Mouse (Mus musculus) forebrain, embryonic 12.5 days (tissue): ENCODE data around the gene Slc41a3. TPM values are rescaled to one million over a fixed set of nuclear protein-coding genes. Genes with fewer than 3 reads are reported as not detected.
A peak's percentile ranks its signal among the peaks of the same experiment; 100 is the strongest.

Experiments
- ATAC-seq: fragments of 200-750 bp; cut with Nextera tagmentation; 2 replicates; pipeline ENCODE4 v1.8.0; 2017; ENCODE audit warnings: moderate TSS enrichment; ENCODE audit not compliant: low FRiP score
- H3K27ac ChIP-seq: fragments of 300-500 bp; sonication (generic); 2 replicates; pipeline ENCODE4 v1.5.1; 2016; ENCODE audit warnings: mild to moderate bottlenecking
- H3K27me3 ChIP-seq: fragments of 300-500 bp; sonication (generic); 2 replicates; pipeline ENCODE4 v1.6.1; 2016; ENCODE audit warnings: mild to moderate bottlenecking
- H3K36me3 ChIP-seq: fragments of 300-500 bp; sonication (generic); replicated peaks from 2 replicates; pipeline ENCODE4 v1.6.1; 2016; ENCODE audit warnings: mild to moderate bottlenecking
- H3K4me1 ChIP-seq: fragments of 300-500 bp; sonication (generic); 2 replicates; pipeline ENCODE4 v1.6.1; 2016
- H3K4me2 ChIP-seq: fragments of 300-500 bp; sonication (generic); 2 replicates; pipeline ENCODE4 v1.6.1; 2016; ENCODE audit warnings: mild to moderate bottlenecking, moderate library complexity
- H3K4me3 ChIP-seq: fragments of 300-500 bp; sonication (generic); replicated peaks from 2 replicates; pipeline ENCODE4 v1.5.1; 2016; ENCODE audit warnings: mild to moderate bottlenecking
- H3K9ac ChIP-seq: fragments of 300-500 bp; sonication (generic); 2 replicates; pipeline ENCODE4 v1.6.1; 2016; ENCODE audit warnings: mild to moderate bottlenecking
- H3K9me3 ChIP-seq: fragments of 300-500 bp; sonication (generic); 2 replicates; pipeline ENCODE4 v1.6.1; 2016
- WGBS: fragments of 180-500 bp; shearing (Covaris S2); methylation state at CpG from one replicate; pipeline ENCODE4 v1.1.7; 2016; 5-methylcytosine and 5-hydroxymethylcytosine counted together
- polyA plus RNA-seq: library from polyadenylated mRNA; unstranded; fragments of >200 nt; fragmentation: Nextera tagmentation; extraction: Ambion mirVana; gene quantifications from 2 replicates; pipeline ENCODE4 v1.2.1, GENCODE M21; 2016

Gene Slc41a3
- polyA plus RNA-seq, 1 experiment from 2014 or later: 2.1 TPM

DNA sequence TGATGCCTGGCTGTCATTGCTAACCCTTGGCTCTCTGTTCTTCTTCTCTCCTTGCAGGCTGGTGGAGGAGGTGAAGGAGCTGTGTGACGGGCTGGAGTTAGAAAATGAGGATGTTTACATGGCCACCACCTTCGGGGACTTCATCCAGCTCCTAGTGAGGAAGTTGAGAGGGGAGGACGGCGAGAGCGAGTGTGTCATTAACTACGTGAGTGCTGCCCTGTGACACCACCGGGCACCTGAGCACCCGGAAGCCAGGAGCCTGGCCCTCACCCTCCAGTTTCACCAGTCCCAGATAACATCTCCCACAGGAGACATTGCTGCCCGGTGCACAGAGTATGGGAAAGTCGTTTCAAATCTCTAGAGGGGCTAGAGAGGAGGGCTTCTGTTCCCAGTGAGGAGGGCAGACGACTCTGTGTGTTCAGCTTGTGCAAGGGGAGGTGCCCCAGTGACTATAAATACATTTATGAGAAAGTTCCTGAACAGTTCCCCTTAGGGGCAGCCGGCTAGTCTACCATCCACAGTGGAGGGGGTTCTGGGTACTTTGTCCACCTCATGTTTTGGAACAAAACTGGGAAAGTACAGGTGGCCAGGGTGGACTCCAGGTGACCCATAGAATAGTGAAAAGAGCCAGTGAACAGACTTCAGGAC is 34.7 kb upstream of the Slc41a3 start:
- Histone ChIP-seq H3K27me3 (no peaks in the 10 kb centered on the region), H3K27ac (no peak overlapping the region), H3K4me2 (no peak overlapping the region), H3K4me3 (no peak overlapping the region), H3K9ac (no peak overlapping the region), H3K36me3 (no peaks in the 10 kb centered on the region), H3K4me1 (no peaks in the 10 kb centered on the region), H3K9me3 (no peaks in the 10 kb centered on the region)
- WGBS: 76% methylated on average over 12 of the region's 12 CpGs
- no peak for ATAC-seq

DNA sequence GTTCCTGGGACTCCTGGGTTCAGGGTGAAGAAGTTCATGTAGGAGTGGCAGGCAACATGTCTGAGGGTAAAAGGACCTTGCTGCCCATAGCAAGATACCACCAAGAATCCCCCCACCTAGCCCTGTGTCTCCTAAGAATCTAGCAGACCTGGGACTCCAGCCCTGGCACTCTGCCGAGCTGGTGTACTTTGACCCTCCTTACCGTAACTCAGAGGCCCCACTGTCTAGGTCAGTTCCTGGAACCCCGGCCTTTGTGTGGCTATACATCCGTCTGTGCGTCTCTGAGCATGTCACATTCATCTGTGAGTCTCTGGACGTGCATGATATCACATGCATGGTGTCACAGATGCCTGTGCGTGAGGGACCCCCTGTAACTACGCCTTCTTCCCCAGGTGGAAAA is 34.1 kb upstream of the Slc41a3 start:
- no peak for ATAC-seq

DNA sequence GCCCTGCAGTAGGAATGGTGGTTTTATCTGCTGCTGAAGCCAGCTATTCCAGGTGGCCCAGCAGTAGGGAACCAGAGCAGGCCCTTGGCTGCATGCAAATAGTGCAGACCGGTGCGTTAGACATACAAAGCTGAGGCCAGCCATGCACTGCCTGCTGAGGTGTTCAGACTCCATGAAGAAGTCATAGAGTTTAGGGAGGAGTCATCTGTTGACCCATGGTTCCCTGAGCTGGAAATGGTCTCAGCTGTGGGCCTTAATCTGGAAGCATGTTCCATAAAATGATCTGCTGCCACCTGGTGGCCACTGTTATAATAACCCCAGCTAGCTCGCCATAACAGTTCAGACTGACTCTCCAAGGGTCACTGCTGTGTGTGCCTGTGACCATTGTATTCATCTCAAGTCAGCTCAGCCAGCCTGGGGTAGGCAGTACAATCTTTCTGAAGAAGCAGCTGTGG is 29.2 kb upstream of the Slc41a3 start:
- Histone ChIP-seq H3K9ac (no peak overlapping the region), H3K9me3 (no peaks in the 10 kb centered on the region), H3K27ac (no peak overlapping the region), H3K4me2 (no peak overlapping the region), H3K4me1 (no peaks in the 10 kb centered on the region; the same call in 1 of the 2 replicates), H3K36me3 (no peaks in the 10 kb centered on the region), H3K4me3 (no peak overlapping the region), H3K27me3 (no peaks in the 10 kb centered on the region; the same call in 1 of the 2 replicates)
- WGBS: 44% methylated on average over 3 of the region's 3 CpGs
- peak; percentile 71 for ATAC-seq

More for the DNA sequence above, 34.1 kb upstream of the Slc41a3 start:
- Histone ChIP-seq H3K27me3 (no peaks in the 10 kb centered on the region), H3K4me1 (no peaks in the 10 kb centered on the region; the same call in 1 of the 2 replicates), H3K9ac (no peak overlapping the region), H3K27ac (no peak overlapping the region), H3K36me3 (no peaks in the 10 kb centered on the region), H3K4me3 (no peak overlapping the region), H3K4me2 (no peak overlapping the region), H3K9me3 (no peaks in the 10 kb centered on the region)
- 92% methylated on average over 8 of the region's 8 CpGs for WGBS

DNA sequence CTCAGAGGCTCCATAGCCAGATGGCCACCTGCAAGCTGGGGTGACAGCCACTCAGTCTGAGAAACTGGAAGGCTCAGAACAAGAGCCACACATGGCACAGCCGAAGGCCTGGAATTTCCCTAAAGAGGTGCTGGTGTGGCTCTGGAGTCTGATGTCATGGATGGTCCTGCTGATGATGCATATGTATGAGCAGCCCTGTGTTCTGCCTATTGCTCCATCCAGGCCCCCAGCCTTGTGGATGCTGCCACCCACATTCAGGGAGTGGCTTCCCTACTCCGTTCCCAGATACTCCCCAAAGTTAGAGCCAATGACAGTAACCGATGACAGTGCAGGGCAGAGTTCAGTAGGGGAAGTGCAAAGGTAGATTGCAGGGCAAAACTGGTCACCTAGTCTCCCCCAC is 26.4 kb upstream of the Slc41a3 start:
- Histone ChIP-seq H3K4me3 (no peak overlapping the region), H3K27ac (no peak overlapping the region), H3K4me2 (no peak overlapping the region), H3K9me3 (no peaks in the 10 kb centered on the region), H3K27me3 (no peaks in the 10 kb centered on the region; the same call in 1 of the 2 replicates), H3K9ac (no peak overlapping the region), H3K36me3 (no peaks in the 10 kb centered on the region), H3K4me1 (no peaks in the 10 kb centered on the region; the same call in 1 of the 2 replicates)
- no peak for ATAC-seq
- WGBS: 62% methylated on average over 3 of the region's 3 CpGs

DNA sequence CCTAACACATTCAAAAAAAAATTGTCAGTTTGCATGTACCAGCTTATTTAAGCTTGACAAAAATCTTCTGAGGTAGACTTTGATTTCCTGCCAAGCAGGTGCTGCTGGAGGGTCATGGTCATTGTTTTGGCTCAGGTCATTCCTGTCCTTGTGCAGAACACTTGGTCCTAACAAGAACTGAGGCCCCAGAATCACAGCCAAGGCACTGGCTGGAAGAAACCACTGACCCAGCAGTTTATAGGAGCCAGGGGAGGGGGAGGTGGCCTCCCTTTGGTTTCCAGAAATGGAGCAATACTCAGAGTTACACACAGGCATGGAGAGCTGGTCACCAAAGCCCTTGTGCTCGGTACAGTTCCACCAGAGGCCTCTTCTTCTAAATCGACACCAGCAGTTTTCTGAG is 22.2 kb upstream of the Slc41a3 start:
- no peaks in the 10 kb centered on the region; the same call in 1 of the 2 replicates for H3K27me3 ChIP-seq
- no peak overlapping the region for H3K9ac ChIP-seq
- H3K4me1 ChIP-seq: no peaks in the 10 kb centered on the region
- no peaks in the 10 kb centered on the region for H3K9me3 ChIP-seq
- 87% methylated on average over 2 of the region's 2 CpGs for WGBS
- no peak overlapping the region for H3K4me2 ChIP-seq
- no peak overlapping the region for H3K4me3 ChIP-seq
- H3K27ac ChIP-seq: no peak overlapping the region
- H3K36me3 ChIP-seq: no peaks in the 10 kb centered on the region
- no peak for ATAC-seq

DNA sequence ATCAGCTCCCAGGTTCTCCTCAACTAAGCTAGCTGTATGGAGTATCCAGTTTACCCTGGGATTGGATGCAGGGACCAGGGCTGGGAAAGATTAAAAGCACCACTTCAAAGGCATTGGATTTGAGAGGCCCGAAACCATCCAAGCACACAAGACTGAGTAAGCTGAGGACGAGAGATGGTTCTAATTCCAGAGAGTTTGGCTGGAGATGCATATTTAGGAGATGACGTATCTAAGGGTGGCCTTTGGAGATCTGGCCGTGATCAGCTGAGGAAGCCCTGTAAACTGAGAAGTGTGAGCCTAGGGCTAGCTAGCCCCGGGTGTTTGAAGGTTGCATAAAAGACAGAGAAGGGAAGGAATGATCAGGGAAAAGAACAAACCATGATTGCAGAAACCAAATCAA is 16.4 kb upstream of the Slc41a3 start:
- ATAC-seq: no peak
- H3K9ac ChIP-seq: no peak overlapping the region
- H3K9me3 ChIP-seq: no peaks in the 10 kb centered on the region
- H3K27ac ChIP-seq: no peak overlapping the region
- H3K4me3 ChIP-seq: no peak overlapping the region
- H3K4me2 ChIP-seq: no peak overlapping the region
- no peaks in the 10 kb centered on the region for H3K4me1 ChIP-seq
- WGBS: 63% methylated on average over 5 of the region's 5 CpGs
- H3K36me3 ChIP-seq: no peaks in the 10 kb centered on the region
- no peaks in the 10 kb centered on the region for H3K27me3 ChIP-seq

DNA sequence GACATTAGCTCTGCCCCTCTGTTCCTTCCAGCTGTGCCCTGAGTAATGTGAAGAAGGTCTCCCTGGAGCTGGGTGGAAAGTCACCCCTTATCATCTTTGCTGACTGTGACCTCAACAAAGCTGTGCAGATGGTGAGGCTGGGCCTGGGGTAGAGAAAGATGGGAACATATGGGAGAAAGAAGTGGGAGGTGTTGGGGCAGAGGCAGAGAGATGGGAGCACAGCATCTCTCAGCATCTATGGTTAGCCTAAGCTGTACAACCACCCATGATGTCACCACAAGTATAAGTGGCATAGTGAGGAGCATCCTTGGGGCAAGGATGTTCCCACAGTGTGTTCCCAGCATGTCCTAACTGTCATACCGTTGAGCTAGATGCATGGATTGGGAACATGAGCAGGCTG is 13.8 kb upstream of the Slc41a3 start:
- Histone ChIP-seq H3K27ac (no peak overlapping the region), H3K9me3 (no peaks in the 10 kb centered on the region), H3K27me3 (no peaks in the 10 kb centered on the region), H3K4me2 (no peak overlapping the region), H3K4me1 (no peaks in the 10 kb centered on the region), H3K4me3 (no peak overlapping the region), H3K36me3 (no peaks in the 10 kb centered on the region), H3K9ac (no peak overlapping the region)
- 85% methylated on average over 1 of the region's 1 CpGs for WGBS
- no peak for ATAC-seq

DNA sequence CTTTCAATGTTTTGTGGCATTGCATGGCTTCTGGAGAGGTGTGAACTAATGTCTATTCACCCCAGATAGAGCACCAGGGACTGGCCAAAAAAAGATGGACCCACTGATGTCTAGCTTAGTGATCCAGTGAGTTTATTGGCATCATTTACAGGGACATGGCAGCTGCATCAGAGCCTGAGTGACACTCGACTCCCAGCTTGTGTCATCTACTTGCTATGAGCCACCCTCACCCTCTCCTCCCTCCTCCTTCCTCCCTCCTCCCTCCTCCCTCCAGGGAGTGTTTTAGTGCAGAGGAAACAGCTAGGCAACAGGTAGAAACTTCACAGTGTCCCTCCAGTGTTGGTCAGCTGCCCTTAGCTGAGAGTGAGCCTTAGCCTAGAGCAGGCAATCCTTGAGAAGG is 9.6 kb upstream of the Slc41a3 start:
- H3K4me2 ChIP-seq: no peak overlapping the region
- H3K4me3 ChIP-seq: no peak overlapping the region
- H3K9ac ChIP-seq: no peak overlapping the region
- ATAC-seq: no peak
- WGBS: 96% methylated on average over 1 of the region's 1 CpGs
- no peaks in the 10 kb centered on the region for H3K36me3 ChIP-seq
- no peak overlapping the region for H3K27ac ChIP-seq
- no peaks in the 10 kb centered on the region for H3K4me1 ChIP-seq
- H3K9me3 ChIP-seq: no peaks in the 10 kb centered on the region
- H3K27me3 ChIP-seq: no peaks in the 10 kb centered on the region

DNA sequence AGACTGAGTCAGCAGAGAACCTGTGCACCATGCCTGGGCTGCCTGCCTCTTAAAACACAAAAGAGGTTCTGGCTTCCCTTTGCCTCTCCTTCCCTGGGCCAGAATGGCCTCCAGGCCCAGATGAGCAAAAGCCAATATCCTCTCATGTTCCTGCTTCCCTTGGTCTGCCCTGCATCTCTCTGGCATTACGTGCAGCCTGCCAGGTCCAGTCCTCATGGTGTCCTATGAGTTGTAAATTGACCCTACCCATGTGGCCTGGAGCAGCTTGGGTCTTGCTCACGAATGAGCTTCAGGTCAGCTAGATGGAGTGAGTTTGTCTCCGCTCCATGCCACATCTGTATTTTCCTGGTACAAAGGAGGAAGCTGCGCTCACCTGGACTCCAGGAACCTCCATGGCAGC is 7.5 kb upstream of the Slc41a3 start:
- Histone ChIP-seq H3K4me3 (no peak overlapping the region), H3K27me3 (no peaks in the 10 kb centered on the region), H3K36me3 (no peaks in the 10 kb centered on the region), H3K4me2 (no peak overlapping the region), H3K4me1 (no peaks in the 10 kb centered on the region), H3K9ac (no peak overlapping the region), H3K9me3 (no peaks in the 10 kb centered on the region), H3K27ac (no peak overlapping the region)
- no peak for ATAC-seq
- 88% methylated on average over 4 of the region's 4 CpGs for WGBS

DNA sequence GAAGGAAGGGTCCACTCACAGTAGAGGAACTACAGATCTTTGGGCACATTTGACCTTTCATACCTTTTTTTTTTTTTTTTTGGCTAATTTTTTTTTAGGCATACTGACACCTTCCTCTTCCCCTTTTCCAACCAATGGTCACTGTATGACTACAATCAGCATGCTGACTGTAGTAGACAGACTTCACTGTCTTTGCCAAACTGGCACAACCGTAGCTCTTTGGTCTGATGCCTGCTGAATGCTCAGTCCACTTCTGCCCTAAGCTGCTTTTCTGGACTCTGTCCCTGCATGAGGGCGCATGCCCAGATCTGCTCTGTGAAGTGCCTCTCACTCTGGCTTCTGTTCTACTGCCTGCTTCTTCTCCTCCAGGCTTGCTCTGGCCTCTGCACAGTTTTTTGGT is 6.9 kb upstream of the Slc41a3 start:
- H3K9me3 ChIP-seq: no peaks in the 10 kb centered on the region
- ATAC-seq: no peak
- no peak overlapping the region for H3K9ac ChIP-seq
- H3K4me2 ChIP-seq: no peak overlapping the region
- no peak overlapping the region for H3K27ac ChIP-seq
- no peak overlapping the region for H3K4me3 ChIP-seq
- WGBS: 87% methylated on average over 2 of the region's 2 CpGs
- no peaks in the 10 kb centered on the region for H3K36me3 ChIP-seq
- H3K27me3 ChIP-seq: no peaks in the 10 kb centered on the region
- H3K4me1 ChIP-seq: no peaks in the 10 kb centered on the region

DNA sequence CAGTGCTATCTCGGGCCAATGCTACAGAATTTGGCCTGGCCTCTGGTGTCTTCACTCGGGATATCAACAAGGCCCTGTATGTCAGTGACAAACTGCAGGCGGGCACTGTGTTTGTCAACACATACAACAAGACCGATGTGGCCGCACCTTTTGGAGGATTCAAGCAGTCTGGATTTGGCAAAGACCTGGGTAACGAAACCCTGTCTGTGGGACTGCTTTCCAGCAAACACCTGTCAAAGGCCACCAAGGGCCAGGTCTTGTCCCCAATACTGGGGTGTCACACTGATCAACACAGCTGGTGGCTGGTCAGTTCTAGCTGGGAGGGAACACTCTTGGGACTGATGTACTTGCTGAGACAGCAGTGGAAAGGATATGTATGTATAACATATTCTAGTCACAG is 6.3 kb upstream of the Slc41a3 start:
- H3K4me1 ChIP-seq: no peaks in the 10 kb centered on the region
- no peaks in the 10 kb centered on the region for H3K36me3 ChIP-seq
- ATAC-seq: no peak
- H3K27me3 ChIP-seq: 0 out of 2 replicates have a peak, but pooled peaks cover 4% of the 10 kb centered on the region
- 93% methylated on average over 6 of the region's 6 CpGs for WGBS
- no peaks in the 10 kb centered on the region for H3K9me3 ChIP-seq
- no peak overlapping the region for H3K9ac ChIP-seq
- H3K27ac ChIP-seq: no peak overlapping the region
- H3K4me3 ChIP-seq: no peak overlapping the region
- H3K4me2 ChIP-seq: no peak overlapping the region

DNA sequence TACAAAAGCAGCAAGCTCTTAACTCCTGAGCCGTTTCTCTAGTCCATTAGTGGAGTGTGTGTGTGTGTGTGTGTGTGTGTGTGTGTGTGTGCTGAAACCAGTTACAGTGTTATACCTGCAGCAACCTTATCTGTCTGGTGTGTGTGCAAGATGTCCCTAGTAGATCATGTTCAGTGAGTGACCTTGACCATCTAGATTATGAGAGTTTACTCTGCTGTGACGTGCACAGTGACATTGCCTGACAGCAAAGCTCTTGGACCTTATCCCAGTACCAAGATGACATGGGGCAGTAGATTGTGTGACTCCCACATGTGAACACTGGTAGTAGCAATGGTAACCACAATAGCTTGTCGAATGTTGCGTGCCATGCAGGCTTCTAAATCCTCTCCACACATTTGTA is 4.2 kb upstream of the Slc41a3 start:
- no peak for ATAC-seq
- H3K4me3 ChIP-seq: no peak overlapping the region
- H3K9me3 ChIP-seq: no peaks in the 10 kb centered on the region
- no peak overlapping the region for H3K4me2 ChIP-seq
- WGBS: 89% methylated on average over 4 of the region's 4 CpGs
- H3K36me3 ChIP-seq: no peaks in the 10 kb centered on the region
- no peak overlapping the region for H3K9ac ChIP-seq
- peaks cover 8% of the 10 kb centered on the region for H3K4me1 ChIP-seq
- H3K27ac ChIP-seq: no peak overlapping the region
- H3K27me3 ChIP-seq: 0 out of 2 replicates have a peak, but pooled peaks cover 4% of the 10 kb centered on the region

DNA sequence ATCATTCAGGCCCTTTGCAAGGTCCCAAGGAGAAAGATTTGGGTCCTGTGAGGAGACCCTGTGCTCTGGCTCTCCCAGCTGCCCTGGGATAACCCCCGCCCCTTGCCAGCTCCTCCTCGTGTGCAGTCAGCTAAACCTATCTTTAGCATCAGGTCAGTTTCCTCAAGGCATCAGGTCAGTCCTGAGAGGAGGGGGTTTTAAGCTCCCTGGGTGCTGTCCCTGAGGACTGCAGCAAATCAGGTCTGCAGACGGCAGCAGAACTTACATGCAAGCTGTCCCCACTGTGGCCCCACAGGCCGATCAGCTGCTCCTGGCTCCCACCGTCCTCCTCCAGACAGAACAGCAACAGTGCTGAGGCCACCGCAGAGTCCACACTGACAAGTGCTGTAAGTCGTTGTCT is 2.8 kb upstream of the Slc41a3 start:
- H3K4me3 ChIP-seq: no peak overlapping the region
- H3K9ac ChIP-seq: no peak overlapping the region
- H3K4me2 ChIP-seq: no peak overlapping the region
- H3K9me3 ChIP-seq: no peaks in the 10 kb centered on the region
- H3K36me3 ChIP-seq: no peaks in the 10 kb centered on the region
- H3K27ac ChIP-seq: no peak overlapping the region
- H3K4me1 ChIP-seq: peaks cover 11% of the 10 kb centered on the region
- ATAC-seq: no peak
- peaks cover 13% of the 10 kb centered on the region for H3K27me3 ChIP-seq
- WGBS: 65% methylated on average over 7 of the region's 7 CpGs
